Mouse (Mus musculus) neural tube, embryonic 12.5 days (tissue): ENCODE data around the gene 3110009E18Rik. TPM values are rescaled to one million over a fixed set of nuclear protein-coding genes. Genes with fewer than 3 reads are reported as not detected.

ENCODE experiments used
- ATAC-seq: fragments of 200-750 bp; cut with Nextera tagmentation; 2 replicates; pipeline ENCODE4 v1.8.0; 2017; ENCODE audit warnings: low read depth, mild to moderate bottlenecking, moderate TSS enrichment, moderate library complexity; ENCODE audit not compliant: low FRiP score
- H3K27ac ChIP-seq: fragments of 300-500 bp; sonication (generic); 2 replicates; pipeline ENCODE4 v1.5.1; 2016
- H3K27me3 ChIP-seq: fragments of 300-500 bp; sonication (generic); replicated peaks from 2 replicates; pipeline ENCODE4 v1.6.1; 2016; ENCODE audit warnings: mild to moderate bottlenecking
- H3K36me3 ChIP-seq: fragments of 300-500 bp; sonication (generic); 2 replicates; pipeline ENCODE4 v1.6.1; 2016; ENCODE audit warnings: mild to moderate bottlenecking
- H3K4me1 ChIP-seq: fragments of 300-500 bp; sonication (generic); 2 replicates; pipeline ENCODE4 v1.6.1; 2016
- H3K4me2 ChIP-seq: fragments of 300-500 bp; sonication (generic); replicated peaks from 2 replicates; pipeline ENCODE4 v1.6.1; 2016; ENCODE audit warnings: mild to moderate bottlenecking
- H3K4me3 ChIP-seq: fragments of 300-500 bp; sonication (generic); 2 replicates; pipeline ENCODE4 v1.5.1; 2016
- H3K9ac ChIP-seq: fragments of 300-500 bp; sonication (generic); 2 replicates; pipeline ENCODE4 v1.6.1; 2016; ENCODE audit warnings: mild to moderate bottlenecking
- H3K9me3 ChIP-seq: fragments of 300-500 bp; sonication (generic); 2 replicates; pipeline ENCODE4 v1.6.1; 2016; ENCODE audit warnings: mild to moderate bottlenecking
- WGBS: fragments of 180-500 bp; shearing (Covaris S2); methylation state at CpG from one replicate; pipeline ENCODE4 v1.1.7; 2016; 5-methylcytosine and 5-hydroxymethylcytosine counted together
- polyA plus RNA-seq: library from polyadenylated mRNA; unstranded; fragments of >200 nt; fragmentation: Nextera tagmentation; extraction: Ambion mirVana; gene quantifications from 2 replicates; pipeline ENCODE4 v1.2.1, GENCODE M21; 2016

The 3110009E18Rik gene
- polyA plus RNA-seq, 1 experiment from 2014 or later = 15.8 TPM

DNA sequence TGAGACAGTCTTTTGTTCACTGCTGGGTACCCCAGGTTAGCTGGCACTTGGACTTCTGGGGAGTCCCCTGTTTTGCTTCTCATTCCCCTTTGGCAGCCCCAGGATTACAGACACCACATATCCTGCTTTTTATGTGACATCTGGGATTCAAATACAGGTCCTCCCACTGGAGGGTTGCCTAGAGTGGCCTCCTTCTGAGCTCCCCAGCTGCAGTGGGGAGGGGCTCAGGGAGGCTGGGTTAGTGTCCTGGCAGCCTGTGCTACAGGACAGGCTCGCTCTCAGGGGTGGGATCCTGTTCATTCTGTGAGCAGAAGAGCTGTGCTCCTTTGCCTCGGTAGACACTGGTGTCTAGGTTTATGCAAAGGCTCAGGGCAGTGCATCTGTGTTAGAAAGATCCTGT, 100.3 kb downstream of the 3110009E18Rik start:
- Histone ChIP-seq H3K9ac (no peak overlapping the region), H3K9me3 (no peaks in the 10 kb centered on the region), H3K4me3 (no peak overlapping the region), H3K27ac (no peak overlapping the region), H3K4me2 (no peak overlapping the region), H3K27me3 (no peaks in the 10 kb centered on the region), H3K4me1 (no peaks in the 10 kb centered on the region), H3K36me3 (no peaks in the 10 kb centered on the region)
- ATAC-seq = no peak
- WGBS = 47% methylated on average over 2 of the region's 2 CpGs

GRCm38 (mm10) chr1:120223613-120224012, 102.6 kb downstream of the 3110009E18Rik start:
- no peak for ATAC-seq
- H3K9ac ChIP-seq = no peak overlapping the region

GRCm38 (mm10) chr1:120229723-120230471, 108.9 kb downstream of the 3110009E18Rik start:
- H3K9ac ChIP-seq = no peak overlapping the region
- no peak overlapping the region for H3K27ac ChIP-seq
- no peaks in the 10 kb centered on the region for H3K4me1 ChIP-seq
- H3K4me2 ChIP-seq = no peak overlapping the region
- no peaks in the 10 kb centered on the region for H3K36me3 ChIP-seq
- no peaks in the 10 kb centered on the region for H3K9me3 ChIP-seq
- ATAC-seq = no peak
- no peak overlapping the region for H3K4me3 ChIP-seq
- 76% methylated on average over 10 of the region's 10 CpGs for WGBS
- H3K27me3 ChIP-seq = no peaks in the 10 kb centered on the region

More at GRCm38 (mm10) chr1:120223613-120224012, 102.6 kb downstream of the 3110009E18Rik start:
- Histone ChIP-seq H3K9me3 (no peaks in the 10 kb centered on the region), H3K4me2 (no peak overlapping the region), H3K4me1 (no peaks in the 10 kb centered on the region), H3K36me3 (no peaks in the 10 kb centered on the region), H3K27ac (no peak overlapping the region), H3K4me3 (no peak overlapping the region), H3K27me3 (no peaks in the 10 kb centered on the region)
- WGBS = 74% methylated on average over 4 of the region's 4 CpGs

DNA sequence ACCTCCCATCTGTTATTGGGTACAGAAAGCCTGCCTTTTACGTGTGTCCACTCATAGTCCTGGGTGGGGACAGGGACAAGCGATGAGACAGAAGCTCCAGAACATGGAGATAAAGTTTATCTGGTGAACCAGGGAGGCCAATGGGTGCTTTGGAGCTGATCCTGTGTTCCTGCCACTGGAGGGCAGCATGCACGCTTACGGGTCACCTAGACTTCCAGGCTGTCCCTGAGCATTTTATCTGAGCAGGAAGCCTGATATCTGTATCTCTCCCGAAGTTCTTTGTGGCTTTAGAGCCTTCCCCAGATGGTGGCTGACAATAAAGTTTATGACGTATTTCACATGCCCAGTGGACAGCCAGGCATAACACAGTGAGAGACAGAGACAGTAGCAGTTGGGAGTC, 110.3 kb downstream of the 3110009E18Rik start:
- H3K4me3 ChIP-seq = no peak overlapping the region
- no peak for ATAC-seq
- H3K27me3 ChIP-seq = no peaks in the 10 kb centered on the region
- WGBS = 43% methylated on average over 6 of the region's 6 CpGs
- no peak overlapping the region for H3K9ac ChIP-seq
- no peak overlapping the region for H3K27ac ChIP-seq
- no peak overlapping the region for H3K4me2 ChIP-seq
- H3K36me3 ChIP-seq = no peaks in the 10 kb centered on the region
- H3K4me1 ChIP-seq = no peaks in the 10 kb centered on the region
- no peaks in the 10 kb centered on the region for H3K9me3 ChIP-seq

GRCm38 (mm10) chr1:120232170-120232569, 111.2 kb downstream of the 3110009E18Rik start:
- no peak overlapping the region for H3K27ac ChIP-seq
- H3K9me3 ChIP-seq = no peaks in the 10 kb centered on the region
- no peak overlapping the region for H3K4me3 ChIP-seq
- ATAC-seq = no peak
- H3K4me1 ChIP-seq = no peaks in the 10 kb centered on the region
- no peak overlapping the region for H3K9ac ChIP-seq
- H3K4me2 ChIP-seq = no peak overlapping the region
- H3K27me3 ChIP-seq = no peaks in the 10 kb centered on the region
- no peaks in the 10 kb centered on the region for H3K36me3 ChIP-seq
- 78% methylated on average over 6 of the region's 6 CpGs for WGBS

GRCm38 (mm10) chr1:120235631-120236215, 114.7 kb downstream of the 3110009E18Rik start:
- H3K4me3 ChIP-seq = no peak overlapping the region
- no peaks in the 10 kb centered on the region for H3K9me3 ChIP-seq
- H3K36me3 ChIP-seq = no peaks in the 10 kb centered on the region
- ATAC-seq = no peak
- H3K27ac ChIP-seq = no peak overlapping the region
- WGBS = 86% methylated on average over 6 of the region's 6 CpGs
- H3K27me3 ChIP-seq = no peaks in the 10 kb centered on the region
- no peaks in the 10 kb centered on the region for H3K4me1 ChIP-seq
- H3K4me2 ChIP-seq = no peak overlapping the region
- H3K9ac ChIP-seq = no peak overlapping the region

- Histone ChIP-seq H3K36me3 (no peaks in the 10 kb centered on the region), H3K27ac (no peak overlapping the region), H3K9me3 (no peaks in the 10 kb centered on the region), H3K4me2 (no peak overlapping the region), H3K4me3 (no peak overlapping the region), H3K27me3 (no peaks in the 10 kb centered on the region), H3K4me1 (no peaks in the 10 kb centered on the region), H3K9ac (no peak overlapping the region)
- WGBS = 89% methylated on average over 14 of the region's 14 CpGs
- no peak for ATAC-seq
Observed at GRCm38 (mm10) chr1:120236424-120236823, 115.4 kb downstream of the 3110009E18Rik start.

- Histone ChIP-seq H3K9me3 (no peaks in the 10 kb centered on the region), H3K27ac (no peak overlapping the region), H3K9ac (no peak overlapping the region), H3K4me3 (no peak overlapping the region), H3K4me1 (no peaks in the 10 kb centered on the region), H3K27me3 (no peaks in the 10 kb centered on the region), H3K36me3 (no peaks in the 10 kb centered on the region), H3K4me2 (no peak overlapping the region)
- WGBS = 81% methylated on average over 1 of the region's 1 CpGs
- no peak for ATAC-seq
Observed at GRCm38 (mm10) chr1:120237068-120237467, 116.1 kb downstream of the 3110009E18Rik start.

Other genes starting within 250 kb of the 3110009E18Rik start
- gene Tmem177, start 208.0 kb upstream of the 3110009E18Rik start, polyA plus RNA-seq = 8.4 and 8.5 TPM in 2 replicates
- gene Cfap221, start 124.0 kb upstream of the 3110009E18Rik start, polyA plus RNA-seq = not detected in 2 replicates
- 0.65 and 0.79 TPM in 2 replicates for gene Sctr, start 114.3 kb upstream of the 3110009E18Rik start, polyA plus RNA-seq
- 6.8 TPM in 2 replicates for gene Tmem37, start 47.1 kb upstream of the 3110009E18Rik start, polyA plus RNA-seq
- 1,341 and 1,419 TPM in 2 replicates for gene Dbi, start 109 bp upstream of the 3110009E18Rik start, polyA plus RNA-seq
- gene Steap3, start 151.5 kb downstream of the 3110009E18Rik start, polyA plus RNA-seq = 1.4 and 2.3 TPM in 2 replicates
- 0.19 and 0.42 TPM in 2 replicates for gene C1ql2, start 219.4 kb downstream of the 3110009E18Rik start, polyA plus RNA-seq